Mouse (Mus musculus) megakaryocyte, embryonic 14.5 days (primary cell): ENCODE measurements at regions not wholly inside any gene's neighbourhood (a gene's known extent, or its start where the extent isn't known, plus 50 kb on each side); places are given as distances from the start of the nearest gene placed in this dataset.

Experiments
- FLI1 ChIP-seq: IDR thresholded peaks from 2 replicates; pipeline ENCODE4 v1.6.1; 2012; ENCODE audit warnings: low read length, inconsistent platforms, mixed read lengths
- GATA1 ChIP-seq: IDR thresholded peaks from 3 replicates; pipeline ENCODE4 v1.6.1; 2012; ENCODE audit warnings: mixed read lengths, low read length, inconsistent platforms, borderline replicate concordance

DNA sequence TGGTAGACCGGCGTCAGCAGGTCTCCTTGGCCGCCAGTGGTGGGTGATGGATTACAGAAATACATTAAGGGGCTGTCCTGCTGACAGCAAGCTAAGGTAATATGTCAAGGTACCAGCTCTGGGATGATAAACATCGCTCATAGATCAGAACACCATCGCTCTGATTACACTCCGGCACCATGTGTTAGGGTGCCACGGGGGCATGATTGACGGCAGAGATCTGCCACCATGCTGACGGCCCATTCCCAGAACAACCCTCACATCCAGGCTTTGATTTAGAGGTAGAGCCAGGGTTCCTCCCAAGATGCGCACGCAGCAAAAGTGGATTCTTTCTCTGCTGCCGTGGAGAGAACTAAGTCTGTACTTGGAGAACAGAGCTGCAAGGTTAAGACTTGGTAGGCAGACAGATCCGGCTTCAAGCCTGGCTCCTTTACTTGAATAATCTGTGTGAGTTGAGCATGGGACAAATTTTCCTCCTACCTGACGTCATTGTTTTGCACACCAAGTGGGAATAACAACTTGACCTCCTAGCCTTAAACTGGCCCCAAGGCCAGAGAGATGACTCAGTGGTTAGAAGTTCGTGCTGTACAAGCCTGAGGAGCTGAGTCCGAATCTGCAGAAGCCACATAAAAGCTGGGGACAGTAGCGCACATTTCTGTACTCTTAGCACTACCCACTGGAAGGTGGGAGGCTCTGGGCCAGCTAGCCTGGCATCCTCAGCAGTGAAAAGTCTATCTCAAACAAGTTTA, 144.0 kb downstream of the Rplp1 start:
- TF ChIP-seq GATA1 (no peak), FLI1 (no peak)
